Mouse (Mus musculus): ENCODE results near the gene Aplnr.

DNA sequence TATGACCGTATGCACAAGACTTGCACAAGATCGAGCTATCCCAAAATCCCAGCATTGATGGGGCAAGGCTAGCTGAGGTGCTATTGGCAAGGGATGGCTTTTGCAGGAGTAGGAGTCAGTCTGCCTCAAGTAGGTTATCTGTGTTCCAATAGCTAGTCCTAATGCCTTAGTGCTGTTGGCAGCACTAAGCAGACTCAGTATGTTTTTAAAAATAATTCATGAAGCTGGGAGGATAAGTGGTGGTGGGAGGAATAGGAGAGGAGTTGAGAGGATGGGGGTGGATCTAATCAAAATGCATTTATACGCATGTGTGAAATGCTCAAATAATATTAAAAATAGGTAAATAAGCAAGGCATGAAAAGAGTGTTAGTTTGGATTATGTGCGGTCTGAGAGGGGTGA is 44.7 kb upstream of the Aplnr start:
- no peak for TF ChIP-seq CTCF (IDR thresholded peaks at IDR 0.05; ENCODE audit: low read depth, low read length)
- no peak for TF ChIP-seq POLR2A (IDR thresholded peaks at IDR 0.05; ENCODE audit: borderline replicate concordance, low read depth, low read length)

Data from bone marrow macrophage, adult 2 months (primary cell).